Mouse (Mus musculus): ENCODE results near the gene Ctrc.
A peak's percentile ranks its signal among the peaks of the same experiment; 100 is the strongest.

The Ctrc gene

GRCm38 (mm10) chr4:141867498-141867897 is 21.3 kb upstream of the Ctrc start:
- DNase-seq (ENCODE audit: low spot score) = no peak

- no peak for DNase-seq (ENCODE audit: low spot score)
Measured at GRCm38 (mm10) chr4:141866933-141867490, 20.9 kb upstream of the Ctrc start.

- no peak for DNase-seq (ENCODE audit: low spot score)
Measured at GRCm38 (mm10) chr4:141865600-141865999, 19.4 kb upstream of the Ctrc start.

GRCm38 (mm10) chr4:141865006-141865405 is 18.8 kb upstream of the Ctrc start:
- DNase-seq (ENCODE audit: low spot score) = no peak

GRCm38 (mm10) chr4:141864506-141864905 is 18.3 kb upstream of the Ctrc start:
- no peak for DNase-seq (ENCODE audit: low spot score)

- DNase-seq (ENCODE audit: low spot score) = no peak
Measured at GRCm38 (mm10) chr4:141863726-141864280, 17.6 kb upstream of the Ctrc start.

- DNase-seq (ENCODE audit: low spot score) = no peak
Measured at GRCm38 (mm10) chr4:141862867-141863266, 16.7 kb upstream of the Ctrc start.

- DNase-seq (ENCODE audit: low spot score) = no peak
Measured at GRCm38 (mm10) chr4:141861591-141862295, 15.6 kb upstream of the Ctrc start.

GRCm38 (mm10) chr4:141860246-141860841 is 14.2 kb upstream of the Ctrc start:
- DNase-seq (ENCODE audit: low spot score) = peak; percentile 84

- DNase-seq (ENCODE audit: low spot score) = no peak
Measured at GRCm38 (mm10) chr4:141859351-141859750, 13.2 kb upstream of the Ctrc start.

GRCm38 (mm10) chr4:141858501-141858900 is 12.3 kb upstream of the Ctrc start:
- DNase-seq (ENCODE audit: low spot score) = no peak

GRCm38 (mm10) chr4:141857422-141857930 is 11.3 kb upstream of the Ctrc start:
- DNase-seq (ENCODE audit: low spot score) = peak; percentile 70

GRCm38 (mm10) chr4:141853437-141853836 is 7.3 kb upstream of the Ctrc start:
- DNase-seq (ENCODE audit: low spot score) = no peak

- no peak for DNase-seq (ENCODE audit: low spot score)
Measured at GRCm38 (mm10) chr4:141834536-141835095, 11.5 kb downstream of the Ctrc start.

- DNase-seq (ENCODE audit: low spot score) = no peak
Measured at GRCm38 (mm10) chr4:141833911-141834310, 12.2 kb downstream of the Ctrc start.

- no peak for DNase-seq (ENCODE audit: low spot score)
Measured at GRCm38 (mm10) chr4:141831361-141831760, 14.8 kb downstream of the Ctrc start.

- DNase-seq (ENCODE audit: low spot score) = no peak
Measured at GRCm38 (mm10) chr4:141830381-141830780, 15.8 kb downstream of the Ctrc start.

- DNase-seq (ENCODE audit: low spot score) = no peak
Measured at GRCm38 (mm10) chr4:141828177-141828576, 18.0 kb downstream of the Ctrc start.

- DNase-seq (ENCODE audit: low spot score) = no peak
Measured at GRCm38 (mm10) chr4:141827401-141827800, 18.8 kb downstream of the Ctrc start.

- DNase-seq (ENCODE audit: low spot score) = no peak
Measured at GRCm38 (mm10) chr4:141826060-141826459, 20.1 kb downstream of the Ctrc start, which contains the start of gene Cela2a. Gene Cela2a, minus strand, starts transcription at chr4:141826160.

GRCm38 (mm10) chr4:141822979-141823378 is 23.2 kb downstream of the Ctrc start:
- no peak for DNase-seq (ENCODE audit: low spot score)

GRCm38 (mm10) chr4:141822089-141822488 is 24.1 kb downstream of the Ctrc start:
- DNase-seq (ENCODE audit: low spot score) = no peak

GRCm38 (mm10) chr4:141821178-141821577 is 25.0 kb downstream of the Ctrc start:
- DNase-seq (ENCODE audit: low spot score) = no peak

All from yolk sac, embryonic 10.5 days (tissue).